Mouse (Mus musculus): ENCODE measurements around the gene En1.

Gene En1

GRCm38 (mm10) chr1:120600516-120601252, 1.5 kb upstream of the En1 start:
- DNase-seq (ENCODE audit: low spot score), result no peak

DNA sequence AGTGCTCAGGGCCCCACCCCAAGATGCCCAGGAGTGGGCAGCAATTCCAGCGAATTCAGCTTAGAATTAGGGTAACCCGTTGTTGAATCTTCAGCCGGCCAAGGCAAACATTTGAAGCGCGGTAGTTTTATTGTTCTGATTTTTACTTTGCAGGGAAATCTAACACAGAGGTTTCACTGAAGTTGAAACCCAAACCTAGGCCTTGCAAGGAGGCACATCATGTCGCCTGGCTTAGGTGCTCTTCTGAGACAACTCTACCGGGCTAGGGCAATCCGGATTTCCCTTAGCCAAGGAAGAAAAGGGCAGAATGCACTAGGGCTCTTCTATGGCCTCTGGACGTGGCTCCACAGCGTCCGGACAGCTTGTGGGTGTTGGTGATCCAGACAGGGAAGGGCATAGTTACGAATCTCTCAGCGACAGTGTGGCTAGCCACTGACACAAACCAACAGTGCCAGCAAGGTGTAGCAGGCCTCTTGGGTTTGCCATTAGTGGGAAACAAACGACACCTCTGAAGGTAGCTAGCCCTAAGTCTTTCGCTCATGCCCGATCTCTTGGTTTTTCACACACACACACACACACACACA, 873 bp upstream of the En1 start:
- no peak for DNase-seq (ENCODE audit: low spot score)

DNA sequence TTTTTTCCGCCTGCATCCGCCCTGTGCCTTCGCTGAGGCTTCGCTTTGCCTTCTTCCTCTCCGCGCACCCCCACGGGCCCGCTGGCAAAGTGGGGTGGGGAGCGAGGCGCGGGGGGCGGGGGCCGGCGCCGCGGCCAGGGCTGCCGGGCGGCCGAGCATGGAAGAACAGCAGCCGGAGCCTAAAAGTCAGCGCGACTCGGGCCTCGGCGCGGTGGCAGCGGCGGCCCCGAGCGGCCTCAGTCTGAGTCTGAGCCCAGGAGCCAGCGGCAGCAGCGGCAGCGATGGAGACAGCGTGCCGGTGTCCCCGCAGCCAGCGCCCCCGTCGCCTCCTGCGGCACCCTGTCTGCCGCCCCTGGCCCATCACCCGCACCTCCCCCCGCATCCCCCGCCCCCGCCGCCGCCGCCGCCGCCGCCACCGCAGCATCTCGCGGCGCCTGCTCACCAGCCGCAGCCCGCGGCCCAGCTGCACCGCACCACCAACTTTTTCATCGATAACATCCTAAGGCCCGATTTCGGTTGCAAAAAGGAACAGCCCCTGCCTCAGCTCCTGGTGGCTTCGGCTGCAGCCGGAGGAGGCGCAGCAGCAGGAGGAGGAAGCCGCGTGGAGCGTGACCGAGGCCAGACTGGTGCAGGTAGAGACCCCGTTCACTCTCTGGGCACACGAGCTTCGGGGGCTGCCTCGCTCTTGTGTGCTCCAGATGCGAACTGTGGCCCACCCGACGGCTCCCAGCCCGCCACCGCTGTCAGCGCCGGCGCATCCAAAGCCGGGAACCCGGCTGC, 848 bp downstream of the En1 start:
- no peak for DNase-seq (ENCODE audit: low spot score)

DNA sequence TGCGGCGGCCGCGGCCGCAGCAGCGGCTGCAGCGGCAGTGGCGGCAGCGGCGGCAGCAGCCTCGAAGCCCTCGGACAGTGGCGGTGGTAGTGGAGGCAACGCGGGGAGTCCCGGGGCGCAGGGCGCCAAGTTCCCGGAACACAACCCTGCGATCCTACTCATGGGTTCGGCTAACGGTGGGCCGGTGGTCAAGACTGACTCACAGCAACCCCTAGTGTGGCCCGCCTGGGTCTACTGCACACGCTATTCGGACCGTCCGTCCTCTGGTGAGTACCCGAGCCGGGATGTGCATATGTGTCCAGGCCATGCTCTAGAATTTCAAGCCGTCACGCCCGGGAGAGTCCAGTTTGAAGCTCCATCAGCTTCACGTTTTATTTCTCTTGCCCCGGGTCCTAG, 1.4 kb downstream of the En1 start:
- no peak for DNase-seq (ENCODE audit: low spot score)

DNA sequence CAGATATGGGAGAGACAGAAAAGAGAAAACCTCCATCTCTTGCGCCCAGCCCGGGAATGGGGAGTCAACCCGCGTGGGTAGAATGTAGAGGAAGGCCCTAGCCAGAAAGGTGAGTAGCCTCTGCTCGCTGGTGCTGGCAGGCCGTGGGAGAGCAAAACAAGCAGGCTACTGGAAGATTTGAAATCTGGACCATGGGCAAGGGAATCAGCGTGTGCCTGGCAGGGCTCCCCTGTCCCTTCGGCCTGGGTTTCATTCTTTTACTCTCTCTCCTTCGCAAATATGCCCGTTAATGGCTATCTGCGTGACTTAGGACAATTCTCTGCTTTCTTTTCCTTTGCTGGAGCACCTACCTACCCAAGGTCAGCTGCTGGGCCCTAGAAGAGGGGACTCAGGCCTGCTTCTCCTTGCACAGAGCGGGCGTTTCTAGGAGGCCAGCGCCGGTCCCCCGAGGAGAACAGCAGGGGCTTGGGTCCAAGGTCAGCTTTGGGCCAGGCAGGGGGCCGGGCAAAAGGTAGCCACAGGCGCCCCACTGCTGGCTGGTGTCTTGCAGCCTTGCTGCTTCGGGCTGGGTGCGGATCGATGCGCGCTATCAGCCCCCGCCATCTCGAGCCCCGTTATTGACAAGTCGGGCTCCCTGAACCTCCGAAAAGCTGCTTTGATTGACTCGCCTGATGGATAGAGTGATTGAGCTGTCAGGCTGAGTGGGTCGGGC, 2.4 kb downstream of the En1 start:
- no peak for DNase-seq (ENCODE audit: low spot score)

DNA sequence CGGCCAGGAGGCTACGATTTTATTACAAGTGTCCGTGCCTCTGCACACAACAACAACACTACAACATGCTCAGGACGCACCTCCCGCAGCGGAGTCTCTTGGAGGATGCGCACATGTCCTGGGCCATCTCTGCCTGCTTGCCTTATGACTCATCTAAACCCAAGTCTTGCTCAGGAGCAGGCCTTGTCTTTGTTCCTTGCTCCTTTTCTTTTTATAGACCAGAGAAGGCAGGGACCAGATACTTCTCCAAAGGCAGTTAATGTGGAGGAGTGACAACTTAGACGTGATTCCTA, 2.9 kb downstream of the En1 start:
- DNase-seq (ENCODE audit: low spot score), result no peak

- DNase-seq (ENCODE audit: low spot score), result no peak
Measured at GRCm38 (mm10) chr1:120605521-120606310, 3.5 kb downstream of the En1 start.

DNA sequence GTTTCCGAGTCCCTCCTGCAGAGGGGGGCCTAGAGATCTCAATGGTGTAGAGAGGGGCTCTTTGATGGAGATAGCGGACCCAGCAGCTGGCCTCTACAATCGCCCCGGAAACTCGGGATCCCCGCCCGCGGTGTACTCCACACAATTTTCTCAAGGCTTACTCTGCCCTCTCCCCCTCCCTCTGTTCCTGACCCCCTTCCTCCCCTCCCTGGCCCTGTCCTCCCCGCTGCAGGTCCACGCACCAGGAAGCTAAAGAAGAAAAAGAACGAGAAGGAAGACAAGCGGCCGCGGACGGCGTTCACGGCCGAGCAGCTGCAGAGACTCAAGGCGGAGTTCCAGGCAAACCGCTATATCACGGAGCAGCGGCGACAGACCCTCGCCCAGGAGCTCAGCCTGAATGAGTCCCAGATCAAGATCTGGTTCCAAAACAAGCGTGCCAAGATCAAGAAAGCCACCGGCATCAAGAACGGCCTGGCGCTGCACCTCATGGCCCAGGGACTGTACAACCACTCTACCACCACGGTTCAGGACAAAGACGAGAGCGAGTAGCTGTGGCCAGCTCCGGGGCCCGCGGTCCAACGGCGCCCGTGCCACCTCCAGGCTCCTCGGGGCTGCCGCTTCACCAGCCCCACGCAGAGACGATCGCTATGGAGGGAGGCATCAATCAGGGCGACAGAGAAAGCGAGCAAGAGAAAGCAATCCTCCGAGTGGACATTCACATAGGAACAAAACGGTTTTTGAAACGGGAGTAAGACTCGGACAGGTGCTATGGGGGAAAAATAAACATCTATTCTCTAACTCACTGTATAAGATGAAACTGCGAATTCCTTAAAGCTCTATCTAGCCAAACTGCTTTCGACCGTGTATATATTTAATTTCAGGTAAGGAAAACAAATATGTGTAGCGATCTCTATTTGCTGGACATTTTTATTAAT, 4.7 kb downstream of the En1 start:
- DNase-seq (ENCODE audit: low spot score), result no peak

GRCm38 (mm10) chr1:120607576-120608400, 5.6 kb downstream of the En1 start:
- no peak for DNase-seq (ENCODE audit: low spot score)

- no peak for DNase-seq (ENCODE audit: low spot score)
Measured at GRCm38 (mm10) chr1:120608461-120608860, 6.2 kb downstream of the En1 start.

DNA sequence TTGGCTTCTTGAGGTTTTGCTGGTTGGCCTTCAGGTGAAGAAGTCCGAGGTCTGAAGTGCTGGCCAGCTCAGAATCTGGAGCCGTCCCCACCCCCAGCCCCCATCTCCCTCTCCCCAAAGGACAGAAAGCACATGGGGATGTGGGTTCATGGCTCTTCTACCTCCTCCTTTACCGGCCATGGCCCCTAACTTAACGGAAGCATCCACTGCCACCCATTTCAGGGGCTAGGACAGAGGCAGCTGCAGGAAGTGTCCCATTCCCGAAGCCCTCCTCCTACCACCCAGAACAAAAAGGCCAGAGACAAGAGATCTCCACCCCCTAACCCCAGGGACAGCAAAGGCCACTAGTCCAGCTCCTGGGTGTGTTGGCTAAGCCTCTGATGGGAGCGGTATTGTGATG, 7.4 kb downstream of the En1 start:
- no peak for DNase-seq (ENCODE audit: low spot score)

DNA sequence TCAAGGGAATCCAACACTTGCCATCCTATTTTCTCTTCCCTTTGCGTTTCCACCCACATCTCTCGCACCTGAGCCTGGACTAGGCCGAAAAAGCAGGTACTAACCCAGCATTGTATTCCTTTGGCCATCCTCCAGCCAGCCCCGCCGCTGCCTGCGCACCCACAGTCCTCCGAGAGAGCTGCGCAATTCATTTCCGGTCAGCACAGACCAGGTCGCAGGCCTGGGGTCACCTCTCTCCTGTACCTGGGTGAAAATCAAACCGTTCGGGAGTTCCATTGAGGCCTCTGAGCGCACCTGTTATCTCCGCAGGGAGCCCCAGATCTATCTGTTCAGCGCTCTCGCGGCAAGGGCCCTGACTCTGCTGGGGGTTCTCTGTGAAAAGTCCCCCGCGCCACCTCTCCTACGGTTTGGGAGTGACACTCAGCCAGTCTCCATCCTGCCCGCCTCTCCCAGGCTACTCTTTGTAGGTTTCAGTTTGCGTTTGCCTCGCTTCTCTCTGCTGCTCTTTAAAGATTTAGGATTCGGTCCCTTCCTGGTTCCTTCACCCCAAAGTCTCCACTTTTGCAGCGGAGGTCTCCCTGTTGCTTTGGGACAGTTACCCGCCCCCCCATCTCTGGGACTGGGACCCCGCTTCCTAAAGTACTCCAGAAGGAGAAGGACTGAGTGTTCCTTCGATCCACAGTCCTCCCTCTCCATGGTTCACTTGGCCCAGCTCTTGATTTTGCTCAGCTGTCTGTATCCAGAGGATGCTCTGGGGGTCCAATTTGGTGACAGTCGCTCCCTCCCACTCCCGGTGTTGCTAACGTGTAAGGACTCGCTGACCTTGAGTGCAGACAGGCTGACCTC, 11.5 kb downstream of the En1 start:
- DNase-seq (ENCODE audit: low spot score), result no peak

- DNase-seq (ENCODE audit: low spot score), result no peak
Measured at GRCm38 (mm10) chr1:120614307-120615100, 12.3 kb downstream of the En1 start.

- DNase-seq (ENCODE audit: low spot score), result no peak
Measured at GRCm38 (mm10) chr1:120615521-120615920, 13.3 kb downstream of the En1 start.

GRCm38 (mm10) chr1:120615927-120616326, 13.7 kb downstream of the En1 start:
- no peak for DNase-seq (ENCODE audit: low spot score)

DNA sequence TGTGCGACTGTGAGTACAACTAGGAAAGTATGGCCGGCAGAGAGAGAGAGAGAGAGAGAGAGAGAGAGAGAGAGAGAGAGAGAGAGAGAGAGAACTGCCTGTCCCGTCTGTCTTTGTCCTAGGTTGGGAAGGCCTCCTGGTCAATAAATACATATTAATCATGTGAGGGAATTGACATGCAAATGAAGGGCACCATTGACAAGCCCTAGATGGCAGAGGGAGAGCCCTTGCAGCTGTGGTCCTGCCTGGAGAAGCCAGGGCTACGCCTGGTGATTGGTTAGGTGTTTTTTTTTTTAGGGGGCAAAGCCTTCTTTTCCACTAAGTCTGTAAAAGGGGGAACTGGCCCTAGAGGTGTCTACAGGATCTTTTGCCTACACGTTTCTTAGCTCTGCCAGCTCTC, 19.2 kb downstream of the En1 start:
- DNase-seq (ENCODE audit: low spot score), result no peak

- DNase-seq (ENCODE audit: low spot score), result no peak
Measured at GRCm38 (mm10) chr1:120626930-120627621, 24.9 kb downstream of the En1 start.

- no peak for DNase-seq (ENCODE audit: low spot score)
Measured at GRCm38 (mm10) chr1:120627622-120628001, 25.4 kb downstream of the En1 start.

Measured in c-Kit-positive CD71-positive TER-119-positive erythroid progenitor cells, embryonic 14.5 days (primary cell).